Mouse (Mus musculus): ENCODE results near the gene Mapk1ip1l.

DNA sequence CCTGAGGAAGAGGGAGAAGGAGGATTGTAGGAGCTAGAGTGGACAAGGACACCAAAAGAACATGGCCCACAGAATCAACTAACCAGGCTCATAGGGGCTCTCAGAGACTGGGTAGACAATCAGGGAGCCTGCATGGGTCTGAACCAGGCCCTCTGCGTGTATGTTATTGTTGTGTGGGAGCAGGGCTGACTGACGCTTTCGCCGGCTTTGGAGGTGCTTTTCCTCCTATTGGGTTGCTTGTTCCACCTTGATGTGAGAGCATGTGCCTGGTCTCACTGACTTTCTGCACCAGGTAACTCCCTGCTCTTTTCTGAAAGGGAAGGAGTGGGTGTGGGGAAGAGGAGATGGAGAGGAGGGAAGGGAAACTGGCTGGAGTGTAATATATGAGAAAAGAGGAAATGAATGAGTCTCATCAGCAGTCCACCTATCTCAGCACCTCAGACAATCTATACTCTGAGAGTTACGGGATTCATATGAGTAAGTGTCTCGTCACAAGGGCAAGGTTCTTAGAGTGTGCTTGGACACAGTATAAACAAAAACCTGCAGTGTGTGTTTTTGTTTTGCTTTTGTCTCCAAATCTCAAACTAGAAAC is 6.8 kb downstream of the Mapk1ip1l start:
- TF ChIP-seq CTCF (conservative IDR thresholded peaks at IDR 0.05; ENCODE audit: low read length) (no peak), NANOG (IDR thresholded peaks at IDR 0.05; ENCODE audit: borderline replicate concordance, low read length) (no peak)

Data from E14TG2a.4 (cell line).